Mouse (Mus musculus) forebrain, embryonic 14.5 days (tissue): ENCODE data around the gene 1600014C10Rik. TPM values are rescaled to one million over a fixed set of nuclear protein-coding genes. Genes with fewer than 3 reads are reported as not detected.
A peak's percentile ranks its signal among the peaks of the same experiment; 100 is the strongest.

Source experiments
- ATAC-seq: fragments of 200-750 bp; cut with Nextera tagmentation; 2 replicates; pipeline ENCODE4 v1.8.0; 2017; ENCODE audit warnings: mild to moderate bottlenecking, moderate library complexity
- DNase-seq: peaks from one replicate; pipeline ENCODE4 v3.0.0-alpha.2; 2015; ENCODE audit warnings: low spot score
- H3K27ac ChIP-seq: fragments of 300-500 bp; sonication (generic); 2 replicates; pipeline ENCODE4 v1.5.1; 2014; ENCODE audit warnings: low read depth, mild to moderate bottlenecking, control low read depth, low read length, moderate library complexity
- H3K27me3 ChIP-seq: fragments of 300-500 bp; sonication (generic); replicated peaks from 2 replicates; pipeline ENCODE4 v1.6.1; 2014; ENCODE audit warnings: low read length, control low read depth, mixed read lengths; ENCODE audit not compliant: control insufficient read depth, insufficient read depth
- H3K36me3 ChIP-seq: fragments of 300-500 bp; sonication (generic); 2 replicates; pipeline ENCODE4 v1.6.1; 2014; ENCODE audit warnings: low read length, control low read depth; ENCODE audit not compliant: control insufficient read depth, insufficient read depth
- H3K4me1 ChIP-seq: fragments of 300-500 bp; sonication (generic); 2 replicates; pipeline ENCODE4 v1.6.1; 2014; ENCODE audit warnings: antibody characterized with exemption, low read length, control low read depth; ENCODE audit not compliant: control insufficient read depth, insufficient read depth
- H3K4me2 ChIP-seq: fragments of 300-500 bp; sonication (generic); 2 replicates; pipeline ENCODE4 v1.6.1; 2014; ENCODE audit warnings: mild to moderate bottlenecking, control low read depth, low read length
- H3K4me3 ChIP-seq: fragments of 300-500 bp; sonication (generic); 2 replicates; pipeline ENCODE4 v1.5.1; 2014; ENCODE audit warnings: low read depth, low read length, control low read depth
- H3K9ac ChIP-seq: fragments of 300-500 bp; sonication (generic); 2 replicates; pipeline ENCODE4 v1.6.1; 2014; ENCODE audit warnings: mild to moderate bottlenecking, low read length, control low read depth, moderate library complexity
- H3K9me3 ChIP-seq: fragments of 300-500 bp; sonication (generic); replicated peaks from 2 replicates; pipeline ENCODE4 v1.6.1; 2016; ENCODE audit warnings: low read length, control low read depth, mixed read lengths; ENCODE audit not compliant: control insufficient read depth
- WGBS: fragments of 180-500 bp; shearing (Covaris S2); extraction: QIAGEN DNeasy Blood & Tissue Kit; methylation state at CpG from one replicate; pipeline ENCODE4 v1.1.7; 2014; 5-methylcytosine and 5-hydroxymethylcytosine counted together
- polyA plus RNA-seq: library from polyadenylated mRNA; unstranded; fragments of >200 nt; fragmentation: Nextera tagmentation; extraction: Ambion mirVana; gene quantifications from 2 replicates; pipeline ENCODE4 v1.2.1, GENCODE M21; 2014

Gene 1600014C10Rik
- 18.4 and 19.9 TPM in 2 replicates for polyA plus RNA-seq

DNA sequence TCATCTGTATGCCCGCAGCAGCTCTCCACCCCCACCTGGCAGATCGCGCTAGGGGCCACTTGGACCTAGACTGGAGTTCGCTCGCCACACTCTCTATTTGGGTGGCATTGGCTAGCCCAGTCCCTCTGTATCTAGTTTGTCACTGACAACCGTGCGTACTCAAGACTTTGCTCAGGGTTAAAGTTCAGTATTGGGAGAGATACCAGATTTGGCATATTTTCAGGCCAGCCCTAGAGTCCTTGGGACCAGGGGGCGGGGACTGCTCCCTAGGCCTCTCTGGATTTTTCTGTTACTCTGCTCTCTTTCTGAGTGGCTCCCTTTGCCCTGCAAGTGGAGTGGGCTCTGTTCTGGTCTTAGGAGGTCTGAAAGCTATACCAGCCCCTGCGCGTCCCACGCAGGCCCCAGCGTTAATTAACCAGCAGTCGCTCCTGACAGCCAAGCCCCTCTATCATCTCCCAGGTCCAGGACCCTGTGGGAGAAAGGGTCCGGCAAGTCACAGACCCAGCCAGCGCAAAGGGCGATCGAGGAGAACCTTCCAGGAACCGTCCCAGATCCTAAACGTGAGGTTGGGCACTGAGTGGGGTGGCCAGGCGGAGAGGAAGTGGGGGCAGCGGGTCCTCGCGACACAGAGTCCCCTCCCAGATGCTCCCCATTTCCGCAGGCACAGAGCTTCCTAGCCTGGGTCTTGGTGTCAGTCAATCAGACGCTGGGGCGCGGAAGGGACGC is at the start of gene 1600014C10Rik:
TSS of gene 1600014C10Rik (plus strand) at position 256 of the 726 bp plus-strand sequence.
- 4% methylated on average over 28 of the region's 28 CpGs for WGBS
- Histone ChIP-seq H3K9me3 (no peaks in the 10 kb centered on the region), H3K4me2 (peak within 1 kb of the TSS; percentile 91), H3K4me3 (peak within 1 kb of the TSS; percentile 58), H3K36me3 (no peaks in the 10 kb centered on the region), H3K9ac (peak within 1 kb of the TSS; percentile 79), H3K27ac (peak within 1 kb of the TSS; percentile 86), H3K27me3 (no peaks in the 10 kb centered on the region), H3K4me1 (peaks cover 4% of the 10 kb centered on the region; the same call in 1 of the 2 replicates)
- ATAC-seq (peak; percentile 16), DNase-seq (peak; percentile 32)

DNA sequence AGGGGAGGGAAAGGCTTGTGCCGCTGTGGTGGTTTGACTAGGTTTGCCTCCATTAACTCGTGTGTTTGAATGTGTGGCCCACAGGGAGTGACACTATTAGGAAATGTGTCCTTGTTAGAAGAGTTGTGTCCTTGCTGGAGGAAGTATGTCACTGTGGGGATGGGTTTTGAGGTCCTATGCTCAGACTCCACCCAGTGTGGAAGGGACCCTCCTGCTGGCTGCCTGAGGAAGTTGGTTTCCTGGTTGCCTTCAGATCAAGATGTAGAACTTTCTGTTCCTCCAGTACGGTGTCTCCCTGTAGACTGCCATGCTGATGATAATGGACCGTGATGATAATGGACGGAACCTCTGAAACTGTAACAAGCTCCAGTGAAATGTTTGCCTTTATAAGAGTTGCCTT is 48.5 kb upstream of the 1600014C10Rik start:
- H3K36me3 ChIP-seq, result no peaks in the 10 kb centered on the region
- H3K4me2 ChIP-seq, result no peak overlapping the region
- H3K4me1 ChIP-seq, result peaks cover 2% of the 10 kb centered on the region; the same call in 1 of the 2 replicates
- DNase-seq (no peak), ATAC-seq (no peak)
- no peak overlapping the region for H3K9ac ChIP-seq
- H3K27ac ChIP-seq, result no peak overlapping the region
- no peak overlapping the region for H3K4me3 ChIP-seq
- 88% methylated on average over 5 of the region's 5 CpGs for WGBS
- H3K27me3 ChIP-seq, result no peaks in the 10 kb centered on the region
- no peaks in the 10 kb centered on the region for H3K9me3 ChIP-seq

DNA sequence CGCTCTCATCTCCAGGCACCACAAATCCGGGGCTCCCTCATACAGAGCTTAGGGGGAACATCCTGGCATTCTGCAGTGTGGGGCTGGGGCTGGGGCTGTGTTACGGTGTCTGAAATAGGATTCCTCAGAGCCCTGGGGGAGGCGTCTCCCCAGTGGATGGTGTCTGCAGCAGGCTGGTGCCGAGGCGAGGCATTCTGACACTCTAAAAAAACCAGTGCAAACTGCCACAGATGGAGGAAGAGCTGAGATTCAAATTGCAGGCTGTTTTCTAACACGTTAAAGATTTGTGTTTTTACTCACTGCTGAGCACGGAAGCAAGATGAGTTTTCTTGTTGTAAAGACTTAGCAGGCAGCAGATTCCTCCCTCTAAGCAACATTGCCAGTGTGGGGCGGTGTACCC is 42.7 kb upstream of the 1600014C10Rik start:
- H3K9ac ChIP-seq, result no peak overlapping the region
- ATAC-seq (peak; percentile 35; the same call in 1 of the 2 replicates), DNase-seq (peak; percentile 29)
- no peak overlapping the region for H3K27ac ChIP-seq
- H3K4me1 ChIP-seq, result no peaks in the 10 kb centered on the region
- no peaks in the 10 kb centered on the region for H3K9me3 ChIP-seq
- H3K4me3 ChIP-seq, result no peak overlapping the region
- 54% methylated on average over 9 of the region's 9 CpGs for WGBS
- H3K4me2 ChIP-seq, result no peak overlapping the region
- no peaks in the 10 kb centered on the region for H3K27me3 ChIP-seq
- no peaks in the 10 kb centered on the region for H3K36me3 ChIP-seq

- Histone ChIP-seq H3K27ac (no peak overlapping the region), H3K27me3 (no peaks in the 10 kb centered on the region), H3K36me3 (no peaks in the 10 kb centered on the region), H3K9me3 (no peaks in the 10 kb centered on the region), H3K4me3 (no peak overlapping the region), H3K4me1 (no peaks in the 10 kb centered on the region), H3K9ac (no peak overlapping the region), H3K4me2 (no peak overlapping the region)
- ATAC-seq (peak; percentile 68), DNase-seq (peak; percentile 91)
- 66% methylated on average over 13 of the region's 13 CpGs for WGBS
These were observed 41.1 kb upstream of the 1600014C10Rik start for GRCm38 (mm10) chr7:38141747-38142545.

DNA sequence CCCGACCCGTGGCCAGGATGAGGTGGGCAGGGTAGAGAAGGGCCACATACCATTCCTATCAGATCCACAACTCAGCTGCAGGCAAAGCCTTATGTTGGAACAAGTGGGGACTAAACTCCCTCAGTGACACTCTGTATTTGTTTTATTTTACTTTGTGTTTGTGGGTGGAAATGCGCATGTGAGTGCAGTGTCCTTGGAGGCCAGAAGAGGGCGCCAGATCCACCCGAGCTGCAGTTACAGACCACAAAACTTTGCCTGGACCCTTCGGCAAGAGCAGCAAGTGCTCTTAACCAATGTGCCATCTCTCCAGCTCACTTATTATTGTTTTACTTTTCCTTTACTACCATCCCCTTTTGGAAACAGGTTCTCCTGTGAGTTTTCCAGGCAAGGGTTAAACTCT is 35.5 kb upstream of the 1600014C10Rik start:
- Histone ChIP-seq H3K36me3 (no peaks in the 10 kb centered on the region), H3K4me1 (no peaks in the 10 kb centered on the region), H3K27ac (no peak overlapping the region), H3K9me3 (no peaks in the 10 kb centered on the region), H3K4me3 (no peak overlapping the region), H3K9ac (no peak overlapping the region), H3K4me2 (no peak overlapping the region), H3K27me3 (no peaks in the 10 kb centered on the region)
- DNase-seq (no peak), ATAC-seq (no peak)
- 88% methylated on average over 6 of the region's 6 CpGs for WGBS

- Histone ChIP-seq H3K4me3 (no peak overlapping the region), H3K27ac (no peak overlapping the region), H3K4me2 (no peak overlapping the region), H3K9me3 (no peaks in the 10 kb centered on the region), H3K36me3 (no peaks in the 10 kb centered on the region), H3K9ac (no peak overlapping the region), H3K27me3 (no peaks in the 10 kb centered on the region), H3K4me1 (no peaks in the 10 kb centered on the region)
- ATAC-seq, result peak; percentile 26; the same call in 1 of the 2 replicates
- DNase-seq, result peak; percentile 25
- WGBS, result 64% methylated on average over 14 of the region's 14 CpGs
These were observed 31.2 kb upstream of the 1600014C10Rik start for GRCm38 (mm10) chr7:38151706-38152312.

DNA sequence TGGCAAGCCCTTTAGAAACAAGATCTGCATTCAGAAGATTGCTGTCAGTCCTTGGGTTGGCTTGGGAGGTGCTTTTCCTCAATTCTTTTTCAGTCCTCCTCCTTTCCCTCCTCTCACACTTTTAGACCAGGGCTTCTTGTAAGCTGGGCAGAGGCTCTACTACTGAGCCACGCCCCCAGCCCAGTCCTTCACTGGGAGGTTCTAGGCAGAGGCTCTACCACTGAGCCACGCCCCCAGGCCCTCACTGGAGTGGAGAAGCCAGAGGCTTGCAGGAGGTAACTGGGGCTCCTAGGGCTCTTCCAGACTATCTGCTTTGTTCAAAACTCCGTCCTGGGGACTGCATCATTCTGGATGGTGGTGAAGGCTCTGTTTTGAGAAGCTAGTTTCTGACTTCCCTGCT is 30.4 kb upstream of the 1600014C10Rik start:
- Histone ChIP-seq H3K27ac (no peak overlapping the region), H3K9ac (no peak overlapping the region), H3K4me3 (no peak overlapping the region), H3K36me3 (no peaks in the 10 kb centered on the region), H3K9me3 (no peaks in the 10 kb centered on the region), H3K27me3 (no peaks in the 10 kb centered on the region), H3K4me1 (no peaks in the 10 kb centered on the region), H3K4me2 (no peak overlapping the region)
- 79% methylated on average over 3 of the region's 3 CpGs for WGBS
- no peak for ATAC-seq
- DNase-seq, result no peak

DNA sequence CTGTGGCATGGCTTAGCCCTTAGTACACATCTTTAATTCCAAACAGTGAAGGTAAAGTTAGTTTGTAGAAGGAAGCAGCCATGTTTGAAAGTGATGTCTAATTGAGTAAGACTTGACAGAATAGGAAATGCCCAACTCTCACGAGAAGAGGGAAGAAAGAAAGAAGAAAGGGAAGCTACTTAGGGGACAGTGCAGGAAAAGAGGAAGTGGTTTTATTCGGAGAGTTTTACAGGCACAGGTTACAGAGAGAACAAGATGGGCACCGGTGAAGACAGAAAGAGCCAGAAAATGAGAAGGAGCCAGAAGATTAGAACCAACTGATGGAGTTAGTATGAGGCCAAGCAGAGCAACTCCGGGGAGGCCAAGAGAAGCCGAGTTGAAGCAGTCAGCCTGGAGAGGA is 27.2 kb upstream of the 1600014C10Rik start:
- Histone ChIP-seq H3K36me3 (no peaks in the 10 kb centered on the region), H3K9ac (no peak overlapping the region), H3K4me3 (no peak overlapping the region), H3K4me2 (no peak overlapping the region), H3K27me3 (no peaks in the 10 kb centered on the region), H3K4me1 (no peaks in the 10 kb centered on the region), H3K27ac (no peak overlapping the region), H3K9me3 (no peaks in the 10 kb centered on the region)
- 85% methylated on average over 5 of the region's 5 CpGs for WGBS
- DNase-seq, result no peak
- ATAC-seq, result no peak
